Mouse (Mus musculus): ENCODE data around the gene Qsox1. TPM values are rescaled to one million over a fixed set of nuclear protein-coding genes. Genes with fewer than 3 reads are reported as not detected.

The Qsox1 gene
- polyA plus RNA-seq, 1 experiment, result 26.7 TPM

GRCm38 (mm10) chr1:155759167-155759566, 53.5 kb downstream of the Qsox1 start:
- no peak for DNase-seq (ENCODE audit: low read depth in 1 of 2, low spot score in 2 of 2)
- Histone ChIP-seq H3K36me3 (ENCODE audit: control insufficient read depth, insufficient read depth, low read length) (no peaks in the 10 kb centered on the region), H3K27ac (ENCODE audit: insufficient read depth, low read length) (no peak overlapping the region), H3K4me3 (ENCODE audit: extremely low read depth, insufficient read depth, insufficient read length) (no peak overlapping the region), H3K4me1 (ENCODE audit: control insufficient read depth, insufficient read depth, insufficient read length) (no peaks in the 10 kb centered on the region), H3K27me3 (ENCODE audit: control insufficient read depth, insufficient read depth, low read length) (no peaks in the 10 kb centered on the region)
- WGBS, result 84% methylated on average over 12 of the region's 12 CpGs
- no peak for TF ChIP-seq CTCF (IDR thresholded peaks at IDR 0.05; ENCODE audit: extremely low read depth, insufficient read depth, insufficient read length, insufficient replicate concordance)
- TF ChIP-seq POLR2A (IDR thresholded peaks at IDR 0.05; ENCODE audit: low read depth, low read length), result no peak

GRCm38 (mm10) chr1:155758711-155759110, 54.0 kb downstream of the Qsox1 start:
- no peak for DNase-seq (ENCODE audit: low read depth in 1 of 2, low spot score in 2 of 2)
- TF ChIP-seq POLR2A (IDR thresholded peaks at IDR 0.05; ENCODE audit: low read depth, low read length), result no peak
- no peaks in the 10 kb centered on the region for H3K36me3 ChIP-seq (ENCODE audit: control insufficient read depth, insufficient read depth, low read length)
- 87% methylated on average over 4 of the region's 4 CpGs for WGBS
- no peak overlapping the region for H3K27ac ChIP-seq (ENCODE audit: insufficient read depth, low read length)
- H3K4me1 ChIP-seq (ENCODE audit: control insufficient read depth, insufficient read depth, insufficient read length), result no peaks in the 10 kb centered on the region
- no peaks in the 10 kb centered on the region for H3K27me3 ChIP-seq (ENCODE audit: control insufficient read depth, insufficient read depth, low read length)
- no peak overlapping the region for H3K4me3 ChIP-seq (ENCODE audit: extremely low read depth, insufficient read depth, insufficient read length)

DNA sequence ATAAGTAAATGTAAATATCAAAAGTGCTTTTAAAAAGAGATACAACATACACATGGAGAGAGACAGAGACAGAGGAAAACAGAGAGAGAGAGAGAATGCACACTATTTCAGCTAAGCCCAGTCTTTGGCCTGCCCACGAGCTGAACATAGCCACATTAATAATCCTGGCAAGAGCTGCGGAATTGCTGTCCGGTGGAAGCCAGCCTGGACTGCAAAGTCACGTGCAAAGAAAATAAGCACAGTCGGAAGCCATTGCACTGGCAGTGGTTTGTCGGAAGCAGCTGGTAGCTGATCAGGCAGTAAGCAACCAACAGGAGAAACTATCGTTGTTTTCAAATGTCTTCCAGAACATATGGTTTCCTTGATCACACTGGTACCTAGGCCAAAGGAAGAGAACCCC, 55.1 kb downstream of the Qsox1 start:
- Histone ChIP-seq H3K27ac (ENCODE audit: insufficient read depth, low read length) (no peak overlapping the region), H3K4me3 (ENCODE audit: extremely low read depth, insufficient read depth, insufficient read length) (no peak overlapping the region), H3K36me3 (ENCODE audit: control insufficient read depth, insufficient read depth, low read length) (no peaks in the 10 kb centered on the region), H3K4me1 (ENCODE audit: control insufficient read depth, insufficient read depth, insufficient read length) (no peaks in the 10 kb centered on the region), H3K27me3 (ENCODE audit: control insufficient read depth, insufficient read depth, low read length) (no peaks in the 10 kb centered on the region)
- 90% methylated on average over 7 of the region's 7 CpGs for WGBS
- no peak for DNase-seq (ENCODE audit: low read depth in 1 of 2, low spot score in 2 of 2)
- TF ChIP-seq CTCF (IDR thresholded peaks at IDR 0.05; ENCODE audit: extremely low read depth, insufficient read depth, insufficient read length, insufficient replicate concordance) (no peak), POLR2A (IDR thresholded peaks at IDR 0.05; ENCODE audit: low read depth, low read length) (no peak)

DNA sequence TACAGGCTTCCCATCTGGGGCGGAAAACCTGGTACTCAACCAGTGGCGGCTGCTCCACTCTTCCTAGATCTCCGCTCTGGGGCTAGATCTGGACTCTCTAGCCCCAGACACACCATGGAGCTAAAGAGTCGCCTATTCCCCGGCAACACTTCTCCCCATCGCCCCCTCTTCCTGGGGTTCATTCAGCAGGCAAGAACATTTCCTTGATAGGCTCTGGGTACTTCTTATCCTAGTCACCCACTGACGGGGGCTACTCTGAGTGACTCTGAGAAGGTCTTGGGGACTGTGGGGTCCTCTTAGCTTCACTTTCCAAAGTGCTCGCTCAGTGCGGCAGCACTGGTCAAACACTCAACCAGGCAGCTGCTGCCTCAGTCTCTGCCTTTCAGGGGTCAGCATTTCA, 59.3 kb downstream of the Qsox1 start:
- H3K27me3 ChIP-seq (ENCODE audit: control insufficient read depth, insufficient read depth, low read length), result no peaks in the 10 kb centered on the region
- H3K27ac ChIP-seq (ENCODE audit: insufficient read depth, low read length), result no peak overlapping the region
- H3K36me3 ChIP-seq (ENCODE audit: control insufficient read depth, insufficient read depth, low read length), result no peaks in the 10 kb centered on the region
- 76% methylated on average over 9 of the region's 9 CpGs for WGBS
- no peak overlapping the region for H3K4me3 ChIP-seq (ENCODE audit: extremely low read depth, insufficient read depth, insufficient read length)
- TF ChIP-seq POLR2A (IDR thresholded peaks at IDR 0.05; ENCODE audit: low read depth, low read length), result no peak
- no peak for TF ChIP-seq CTCF (IDR thresholded peaks at IDR 0.05; ENCODE audit: extremely low read depth, insufficient read depth, insufficient read length, insufficient replicate concordance)
- no peaks in the 10 kb centered on the region for H3K4me1 ChIP-seq (ENCODE audit: control insufficient read depth, insufficient read depth, insufficient read length)
- DNase-seq (ENCODE audit: low read depth in 1 of 2, low spot score in 2 of 2), result no peak

- WGBS, result 69% methylated on average over 6 of the region's 6 CpGs
- TF ChIP-seq CTCF (IDR thresholded peaks at IDR 0.05; ENCODE audit: extremely low read depth, insufficient read depth, insufficient read length, insufficient replicate concordance), result no peak
- no peak for TF ChIP-seq POLR2A (IDR thresholded peaks at IDR 0.05; ENCODE audit: low read depth, low read length)
- no peaks in the 10 kb centered on the region for H3K27me3 ChIP-seq (ENCODE audit: control insufficient read depth, insufficient read depth, low read length)
- no peaks in the 10 kb centered on the region for H3K4me1 ChIP-seq (ENCODE audit: control insufficient read depth, insufficient read depth, insufficient read length)
- no peaks in the 10 kb centered on the region for H3K36me3 ChIP-seq (ENCODE audit: control insufficient read depth, insufficient read depth, low read length)
- no peak for DNase-seq (ENCODE audit: low read depth in 1 of 2, low spot score in 2 of 2)
- no peak within 1 kb of the TSS for H3K27ac ChIP-seq (ENCODE audit: insufficient read depth, low read length)
- no peak within 1 kb of the TSS for H3K4me3 ChIP-seq (ENCODE audit: extremely low read depth, insufficient read depth, insufficient read length)
These were observed 61.0 kb downstream of the Qsox1 start, which contains the start of gene Lhx4 for GRCm38 (mm10) chr1:155751484-155752255. TSS of gene Lhx4 (minus strand) at chr1:155751684.

DNA sequence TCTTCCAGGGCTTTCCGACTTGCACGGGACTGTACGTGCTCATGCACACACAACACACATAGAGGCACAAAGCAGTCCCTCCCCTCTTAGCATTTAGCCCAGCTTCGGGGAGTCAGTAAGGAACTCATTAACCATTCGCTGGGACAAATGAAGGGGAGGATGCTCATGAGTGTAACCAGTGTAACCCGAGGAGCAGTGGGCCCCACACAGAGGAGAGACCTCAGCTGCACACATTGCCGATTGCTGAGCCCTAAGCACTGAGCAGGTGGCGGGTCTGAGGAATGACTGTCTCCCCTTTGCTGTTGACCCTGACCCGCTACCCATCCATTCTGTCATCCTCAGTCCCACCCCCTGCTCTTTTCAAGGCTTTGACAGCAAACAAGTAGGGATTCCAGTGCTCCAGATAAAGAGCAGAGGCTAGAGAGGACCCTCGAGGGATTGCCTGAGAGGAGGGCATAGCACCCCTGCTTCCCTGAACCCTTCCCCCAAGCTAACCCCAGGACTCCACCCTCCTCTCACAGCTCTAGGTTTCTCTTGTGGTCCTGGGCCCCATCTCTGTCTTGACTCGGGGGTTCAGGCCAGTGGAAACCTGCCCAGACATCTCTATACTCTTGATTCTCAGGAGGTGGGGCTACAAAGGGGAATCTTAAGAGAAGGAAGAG, 62.0 kb downstream of the Qsox1 start:
- Histone ChIP-seq H3K27me3 (ENCODE audit: control insufficient read depth, insufficient read depth, low read length) (no peaks in the 10 kb centered on the region; the same call in none of the 2 replicates), H3K36me3 (ENCODE audit: control insufficient read depth, insufficient read depth, low read length) (no peaks in the 10 kb centered on the region), H3K4me3 (ENCODE audit: extremely low read depth, insufficient read depth, insufficient read length) (no peak overlapping the region), H3K27ac (ENCODE audit: insufficient read depth, low read length) (no peak overlapping the region), H3K4me1 (ENCODE audit: control insufficient read depth, insufficient read depth, insufficient read length) (no peaks in the 10 kb centered on the region)
- 40% methylated on average over 11 of the region's 11 CpGs for WGBS
- TF ChIP-seq CTCF (IDR thresholded peaks at IDR 0.05; ENCODE audit: extremely low read depth, insufficient read depth, insufficient read length, insufficient replicate concordance) (no peak), POLR2A (IDR thresholded peaks at IDR 0.05; ENCODE audit: low read depth, low read length) (no peak)
- DNase-seq (ENCODE audit: low read depth in 1 of 2, low spot score in 2 of 2), result no peak

GRCm38 (mm10) chr1:155747911-155748310, 64.8 kb downstream of the Qsox1 start:
- Histone ChIP-seq H3K27ac (ENCODE audit: insufficient read depth, low read length) (no peak overlapping the region), H3K4me3 (ENCODE audit: extremely low read depth, insufficient read depth, insufficient read length) (no peak overlapping the region), H3K36me3 (ENCODE audit: control insufficient read depth, insufficient read depth, low read length) (no peaks in the 10 kb centered on the region), H3K27me3 (ENCODE audit: control insufficient read depth, insufficient read depth, low read length) (peaks cover 4% of the 10 kb centered on the region), H3K4me1 (ENCODE audit: control insufficient read depth, insufficient read depth, insufficient read length) (peaks cover under 1% of the 10 kb centered on the region; the same call in 1 of the 2 replicates)
- no peak for DNase-seq (ENCODE audit: low read depth in 1 of 2, low spot score in 2 of 2)
- TF ChIP-seq POLR2A (IDR thresholded peaks at IDR 0.05; ENCODE audit: low read depth, low read length) (no peak), CTCF (IDR thresholded peaks at IDR 0.05; ENCODE audit: extremely low read depth, insufficient read depth, insufficient read length, insufficient replicate concordance) (no peak)
- WGBS, result 83% methylated on average over 5 of the region's 5 CpGs
